Mouse (Mus musculus): ENCODE data around the gene Cpeb2.

Gene Cpeb2

DNA sequence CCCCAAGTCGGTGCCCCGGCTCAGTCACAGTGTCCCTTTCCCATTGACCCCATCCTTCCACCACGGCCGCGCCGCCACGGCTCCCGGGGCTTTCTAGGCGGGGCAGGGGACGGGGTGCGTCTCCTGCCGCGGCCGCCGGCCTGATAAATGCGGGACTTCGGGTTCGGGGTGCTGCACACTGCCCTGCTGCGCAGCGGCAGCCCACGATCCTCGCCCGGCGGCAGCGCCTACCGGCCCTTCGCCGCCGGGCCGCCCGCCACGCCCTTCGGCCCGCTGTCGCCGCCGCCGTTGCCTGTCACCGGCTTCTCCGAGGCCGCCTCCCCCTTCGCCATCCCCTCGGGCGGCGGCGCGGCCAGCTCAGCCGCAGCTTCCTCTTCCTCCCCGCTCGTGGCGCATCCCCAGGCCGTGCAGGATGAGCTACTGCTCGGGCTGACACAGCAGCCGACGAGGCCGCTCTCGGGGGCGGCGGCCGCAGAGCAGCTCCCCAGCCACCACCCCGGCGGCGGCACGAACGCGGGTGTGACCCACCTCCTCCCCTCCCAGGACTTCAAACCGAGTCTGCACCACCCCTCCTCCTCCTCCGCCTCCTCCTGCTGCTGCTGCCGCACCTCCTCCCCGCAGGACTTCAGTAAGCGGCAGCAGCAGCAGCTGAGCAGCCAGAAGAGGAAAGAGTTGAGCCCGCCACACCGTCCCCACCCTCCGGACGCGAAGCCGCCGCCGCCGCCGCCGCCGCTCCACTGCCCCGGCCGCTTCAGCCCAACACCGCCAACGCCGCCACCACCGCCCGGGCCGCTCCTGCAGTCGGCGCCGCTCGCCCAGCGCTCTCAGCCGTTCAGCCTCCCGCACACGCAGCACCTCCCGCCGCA, 579 bp downstream of the Cpeb2 start:
- no peak; the same call in 1 of the 2 replicates for TF ChIP-seq GATA4 (IDR thresholded peaks at IDR 0.05; ENCODE audit: insufficient replicate concordance, low read length)

DNA sequence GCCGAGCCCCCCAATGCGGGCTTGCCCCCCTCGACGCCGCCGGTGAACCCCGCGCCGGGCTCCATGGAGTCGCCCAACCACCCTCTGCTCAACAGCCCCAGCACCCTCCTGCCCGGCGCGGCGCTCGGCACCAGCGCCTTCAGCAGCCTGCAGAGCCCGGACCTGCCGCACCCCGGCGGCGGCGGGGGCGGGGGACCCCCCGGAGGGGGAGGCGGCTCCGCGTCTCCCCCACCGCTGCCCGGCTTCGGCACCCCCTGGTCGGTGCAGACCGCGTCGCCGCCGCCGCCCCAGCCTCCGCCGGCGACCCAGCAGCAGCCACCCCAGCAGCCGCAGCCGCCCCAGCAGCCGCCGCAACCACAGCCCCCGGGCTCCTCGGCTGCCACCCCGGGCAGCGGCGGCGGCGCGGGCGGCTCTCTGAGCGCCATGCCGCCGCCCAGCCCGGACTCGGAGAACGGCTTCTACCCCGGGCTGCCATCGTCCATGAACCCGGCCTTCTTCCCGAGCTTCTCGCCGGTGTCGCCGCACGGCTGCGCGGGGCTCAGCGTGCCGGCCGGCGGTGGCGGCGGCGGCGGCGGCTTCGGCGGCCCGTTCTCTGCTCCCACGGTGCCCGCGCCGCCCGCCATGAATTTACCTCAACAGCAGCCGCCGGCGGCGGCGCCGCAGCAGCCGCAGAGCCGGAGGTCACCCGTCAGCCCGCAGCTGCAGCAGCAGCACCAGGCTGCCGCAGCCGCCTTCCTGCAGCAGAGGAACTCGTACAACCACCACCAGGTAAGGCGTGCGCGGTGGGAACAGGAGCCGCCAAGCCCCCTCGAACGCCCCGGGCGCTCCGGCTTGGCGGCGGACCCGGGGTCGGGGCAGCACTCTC, 1.6 kb downstream of the Cpeb2 start:
- TF ChIP-seq GATA4 (IDR thresholded peaks at IDR 0.05; ENCODE audit: insufficient replicate concordance, low read length) = no peak

DNA sequence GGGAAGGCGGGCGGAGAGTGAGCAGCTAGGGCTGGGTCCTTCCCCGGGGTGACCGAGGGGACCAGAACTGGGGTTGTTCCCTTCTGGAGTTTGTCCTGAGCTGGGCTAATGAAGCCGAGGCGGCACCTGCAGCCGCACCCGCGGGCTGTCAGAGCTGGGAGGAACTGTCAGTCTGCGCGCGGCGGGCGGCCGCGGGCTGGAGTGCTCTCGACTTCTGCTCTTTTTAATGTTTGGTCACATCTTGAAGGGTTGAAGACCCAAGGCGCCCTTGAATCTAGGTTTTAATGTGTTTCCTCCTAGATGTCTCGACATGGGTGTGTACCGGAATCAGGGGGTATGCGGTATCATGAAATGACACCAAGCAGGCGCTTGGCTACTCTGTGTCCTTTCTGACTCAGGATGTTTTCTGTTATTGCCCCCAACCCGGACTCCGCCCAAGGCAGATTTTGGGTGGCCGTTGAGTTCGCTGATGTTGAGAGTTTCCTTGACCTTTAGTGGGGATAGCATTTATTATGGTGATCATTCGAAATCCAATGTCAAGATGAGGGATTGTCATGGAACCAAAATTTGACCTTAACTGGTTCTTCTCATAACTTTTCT, 2.3 kb downstream of the Cpeb2 start:
- no peak for TF ChIP-seq GATA4 (IDR thresholded peaks at IDR 0.05; ENCODE audit: insufficient replicate concordance, low read length)

DNA sequence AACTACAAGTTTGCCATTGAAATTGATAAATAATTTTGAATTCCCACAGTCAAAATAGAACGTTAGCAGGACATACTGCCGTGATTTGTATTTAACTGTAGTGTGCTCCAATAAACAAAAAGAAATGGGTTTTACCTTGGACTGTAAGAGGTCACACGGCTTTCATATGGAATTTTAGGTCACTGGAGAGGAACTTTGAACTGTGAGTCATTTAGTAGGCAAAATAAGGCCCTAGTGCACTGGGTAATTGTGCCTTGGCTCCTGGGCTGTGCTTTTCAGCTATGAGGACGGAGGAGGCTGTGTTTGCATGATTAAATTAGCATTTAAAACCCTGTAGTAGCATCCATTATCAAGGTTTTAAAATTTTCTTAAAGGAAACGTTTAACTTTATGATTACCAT, 3.0 kb downstream of the Cpeb2 start:
- TF ChIP-seq GATA4 (IDR thresholded peaks at IDR 0.05; ENCODE audit: insufficient replicate concordance, low read length) = no peak

DNA sequence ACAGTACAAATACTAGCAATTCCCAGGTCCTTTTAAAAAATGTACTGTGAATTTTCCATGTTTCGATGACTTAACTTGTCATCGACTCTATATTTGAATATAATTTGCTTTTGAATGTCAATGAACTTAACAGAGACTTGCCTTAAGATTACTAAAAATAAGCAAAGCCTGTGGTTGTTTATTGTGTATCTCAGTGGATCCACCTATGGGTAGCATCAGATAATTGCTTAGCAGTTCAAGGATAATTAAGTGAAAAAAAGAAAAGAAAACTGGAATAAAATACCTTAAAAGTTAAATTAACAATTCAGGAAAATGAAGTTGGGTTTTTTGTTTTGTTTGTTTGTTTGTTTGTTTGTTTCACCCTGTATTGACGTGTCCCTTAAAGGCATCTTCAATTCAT, 3.5 kb downstream of the Cpeb2 start:
- no peak for TF ChIP-seq GATA4 (IDR thresholded peaks at IDR 0.05; ENCODE audit: insufficient replicate concordance, low read length)

DNA sequence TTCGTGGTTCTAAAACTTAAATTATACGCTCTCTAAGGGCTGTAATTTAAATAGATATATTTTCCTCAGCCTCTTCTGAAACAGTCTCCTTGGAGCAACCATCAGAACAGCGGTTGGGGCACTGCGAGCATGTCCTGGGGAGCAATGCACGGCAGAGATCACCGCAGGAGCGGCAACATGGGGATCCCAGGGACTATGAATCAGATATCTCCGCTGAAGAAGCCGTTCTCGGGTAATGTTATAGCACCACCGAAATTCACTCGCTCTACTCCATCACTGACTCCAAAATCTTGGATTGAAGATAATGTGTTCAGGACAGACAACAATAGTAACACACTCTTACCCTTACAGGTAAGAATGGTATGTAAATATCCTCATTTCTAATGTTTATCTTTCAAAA, 4.3 kb downstream of the Cpeb2 start:
- TF ChIP-seq GATA4 (IDR thresholded peaks at IDR 0.05; ENCODE audit: insufficient replicate concordance, low read length) = no peak

DNA sequence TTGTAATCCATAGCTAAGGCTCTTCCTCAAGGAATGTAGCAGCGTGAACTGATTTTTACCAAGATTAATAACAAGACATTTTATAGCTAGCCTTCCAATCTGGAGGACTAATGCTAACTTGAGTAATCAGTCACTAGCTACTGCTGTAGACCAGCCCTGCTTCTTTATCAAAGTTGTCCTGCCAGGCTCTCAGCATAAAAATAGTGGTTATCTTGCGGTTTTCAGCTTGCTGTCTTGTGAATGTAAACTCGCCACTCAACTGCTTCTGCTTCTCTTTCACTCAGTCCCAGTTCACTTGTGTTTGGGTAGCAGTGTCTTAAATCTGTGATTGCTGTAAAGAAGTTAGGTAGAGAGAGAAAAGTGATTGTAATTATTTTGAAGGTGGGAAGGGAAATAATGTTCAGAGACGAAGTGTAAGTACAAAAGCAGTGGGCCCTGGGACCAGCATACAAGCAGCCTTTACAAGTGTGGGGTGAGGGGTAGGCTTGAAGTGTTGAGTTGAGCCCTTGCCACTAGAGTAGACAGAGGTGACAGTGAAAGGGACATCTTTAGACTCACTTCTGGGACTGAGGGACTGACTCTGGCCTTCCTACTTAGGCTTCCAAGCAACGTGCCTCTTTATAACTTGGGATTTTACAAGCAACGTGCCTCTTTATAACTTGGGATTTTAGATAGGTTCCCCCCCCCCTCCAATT, 6.3 kb downstream of the Cpeb2 start:
- TF ChIP-seq GATA4 (IDR thresholded peaks at IDR 0.05; ENCODE audit: insufficient replicate concordance, low read length) = no peak

DNA sequence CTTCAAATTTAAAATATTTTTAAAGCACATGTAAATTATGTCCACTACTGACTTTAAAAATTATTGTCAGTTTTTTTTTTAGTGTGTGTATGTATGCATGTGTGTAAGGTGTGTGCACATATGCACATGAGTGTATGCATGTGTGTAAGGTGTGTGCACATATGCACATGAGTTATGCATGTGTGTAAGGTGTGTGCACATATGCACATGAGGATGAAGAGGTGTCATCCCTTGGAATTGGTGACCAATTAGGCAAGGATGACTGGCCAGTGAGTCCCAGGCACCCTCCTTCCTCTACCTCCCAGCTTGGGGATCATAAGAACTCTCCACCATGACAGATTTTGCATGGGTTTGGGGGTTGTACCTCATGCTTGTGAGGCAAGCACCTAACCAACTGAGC, 7.8 kb downstream of the Cpeb2 start:
- no peak for TF ChIP-seq GATA4 (IDR thresholded peaks at IDR 0.05; ENCODE audit: insufficient replicate concordance, low read length)

DNA sequence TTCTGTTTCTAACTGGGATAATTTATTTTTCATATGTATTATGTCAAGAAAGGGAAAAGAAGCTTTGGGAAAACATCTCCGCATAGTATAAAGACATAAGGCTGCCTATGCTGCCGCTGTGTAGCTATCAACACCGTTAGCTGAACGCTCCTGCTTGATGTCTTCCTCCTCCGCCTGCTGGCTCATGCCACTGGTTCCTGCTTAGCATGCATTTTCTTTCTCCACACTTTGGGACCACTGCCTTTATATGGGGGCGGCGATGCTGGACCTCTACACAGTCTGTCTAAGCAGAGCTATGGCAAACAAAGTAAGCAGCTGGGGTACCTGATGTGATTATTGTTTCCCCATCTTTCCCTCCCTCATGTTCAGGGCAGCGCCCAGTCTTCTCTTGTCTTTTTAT, 13.3 kb downstream of the Cpeb2 start:
- TF ChIP-seq GATA4 (IDR thresholded peaks at IDR 0.05; ENCODE audit: insufficient replicate concordance, low read length) = no peak

DNA sequence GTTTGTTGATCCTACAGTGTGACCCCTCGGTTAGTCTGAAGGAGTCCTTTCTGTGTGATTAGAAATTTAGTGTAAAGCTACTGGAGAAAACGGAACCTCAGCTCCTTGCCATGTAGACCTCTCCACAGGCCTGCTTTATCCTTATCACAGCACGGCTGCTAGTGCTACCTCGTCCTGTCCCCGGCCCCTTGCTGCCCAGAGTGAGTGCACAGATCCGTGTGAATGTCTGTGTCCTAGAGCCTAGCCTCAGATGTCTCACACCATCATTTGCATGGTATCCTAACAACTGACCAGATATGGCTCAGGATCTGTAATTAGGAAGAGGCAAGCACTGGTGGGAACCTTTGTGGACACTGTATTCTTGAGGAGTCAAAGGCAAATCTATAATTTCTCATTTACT, 14.0 kb downstream of the Cpeb2 start:
- TF ChIP-seq GATA4 (IDR thresholded peaks at IDR 0.05; ENCODE audit: insufficient replicate concordance, low read length) = no peak

DNA sequence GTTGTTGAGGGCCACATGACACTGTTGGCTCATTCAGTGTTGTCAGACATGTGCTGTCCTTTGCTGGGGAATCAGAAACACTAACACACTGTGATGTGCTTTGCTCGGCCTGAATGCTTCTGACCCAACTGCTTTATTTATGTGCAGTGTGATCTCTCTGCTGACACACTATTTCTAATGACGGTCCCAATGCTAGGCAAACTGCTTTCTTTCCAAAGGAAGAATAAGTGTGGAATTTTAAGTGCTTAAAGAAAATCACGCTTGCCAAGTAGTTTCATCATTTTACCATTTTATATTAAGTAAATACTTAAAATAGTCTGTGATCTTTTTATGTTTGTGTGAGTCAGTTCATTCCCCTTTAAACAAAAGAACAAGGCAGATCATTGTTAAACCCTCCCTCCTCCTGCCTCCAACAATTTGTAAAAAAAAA, 15.0 kb downstream of the Cpeb2 start:
- TF ChIP-seq GATA4 (IDR thresholded peaks at IDR 0.05; ENCODE audit: insufficient replicate concordance, low read length) = no peak

DNA sequence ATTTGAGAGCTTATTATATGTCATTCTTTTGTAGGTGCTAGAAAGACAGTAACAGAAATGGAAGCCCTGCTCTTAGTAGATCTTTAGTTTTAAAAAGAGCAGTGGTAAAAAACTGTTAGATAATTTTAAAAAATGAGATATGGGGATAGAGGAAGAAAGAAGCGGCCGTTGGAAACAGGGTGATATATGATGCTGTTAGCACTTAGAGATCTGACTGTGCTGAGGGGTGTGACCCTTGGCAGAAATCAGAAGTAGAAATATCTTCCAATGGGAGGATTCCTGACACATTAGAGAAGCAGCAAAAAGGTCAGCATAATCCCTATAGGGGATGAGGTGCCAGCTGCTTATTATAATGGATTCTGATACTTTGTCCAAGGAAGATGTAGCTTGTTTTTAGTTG, 24.5 kb downstream of the Cpeb2 start:
- TF ChIP-seq GATA4 (IDR thresholded peaks at IDR 0.05; ENCODE audit: insufficient replicate concordance, low read length) = no peak

DNA sequence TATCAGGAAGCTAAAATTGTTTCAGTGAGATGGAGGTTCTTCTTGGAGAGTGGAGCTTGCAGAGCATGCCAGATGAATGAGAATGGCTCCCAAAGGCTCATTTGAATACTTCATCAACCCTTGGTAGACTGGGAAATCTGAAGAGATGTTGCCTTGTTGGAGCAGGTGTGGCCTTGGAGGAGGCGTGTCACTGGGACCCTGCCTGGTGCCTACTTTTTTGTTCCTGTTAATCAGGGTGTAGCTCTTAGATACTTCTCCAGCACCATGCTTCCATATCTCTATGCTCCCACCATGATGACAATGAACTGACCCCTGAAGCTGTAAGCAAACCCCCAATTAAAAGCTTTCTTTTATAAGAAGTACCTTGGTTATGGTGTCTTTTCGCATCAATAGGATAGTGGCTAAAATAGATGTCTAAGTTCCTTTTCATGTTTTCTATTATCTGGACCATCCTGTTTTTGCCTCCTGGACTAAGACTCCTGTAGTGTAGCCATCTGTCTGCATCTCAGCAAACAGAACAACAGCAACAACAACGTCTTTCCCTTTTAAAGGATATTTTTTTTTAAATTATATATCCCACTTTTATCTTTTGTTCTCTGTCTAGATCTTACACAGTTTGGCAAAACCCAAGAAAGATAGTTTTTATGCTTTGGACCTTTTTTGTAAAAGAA, 25.6 kb downstream of the Cpeb2 start:
- no peak for TF ChIP-seq GATA4 (IDR thresholded peaks at IDR 0.05; ENCODE audit: insufficient replicate concordance, low read length)

DNA sequence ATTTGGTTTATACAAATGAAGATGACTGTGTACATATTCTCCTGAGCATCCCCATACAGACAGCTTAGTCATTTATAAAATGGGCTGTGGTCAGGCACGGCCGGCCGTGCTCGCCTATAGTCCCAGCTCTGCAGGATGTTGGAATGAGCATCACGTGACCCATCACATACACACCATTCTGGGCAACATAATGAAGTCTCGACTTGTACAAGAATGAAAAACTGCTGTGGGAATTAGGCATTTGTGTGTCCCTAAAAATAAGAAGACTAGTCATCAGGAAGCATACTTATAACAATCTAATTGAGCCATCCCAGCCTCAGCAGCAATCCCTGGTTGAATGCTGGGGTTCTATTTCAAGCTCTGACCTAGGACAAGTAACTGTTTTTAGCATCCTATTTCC, 28.8 kb downstream of the Cpeb2 start:
- no peak for TF ChIP-seq GATA4 (IDR thresholded peaks at IDR 0.05; ENCODE audit: insufficient replicate concordance, low read length)

DNA sequence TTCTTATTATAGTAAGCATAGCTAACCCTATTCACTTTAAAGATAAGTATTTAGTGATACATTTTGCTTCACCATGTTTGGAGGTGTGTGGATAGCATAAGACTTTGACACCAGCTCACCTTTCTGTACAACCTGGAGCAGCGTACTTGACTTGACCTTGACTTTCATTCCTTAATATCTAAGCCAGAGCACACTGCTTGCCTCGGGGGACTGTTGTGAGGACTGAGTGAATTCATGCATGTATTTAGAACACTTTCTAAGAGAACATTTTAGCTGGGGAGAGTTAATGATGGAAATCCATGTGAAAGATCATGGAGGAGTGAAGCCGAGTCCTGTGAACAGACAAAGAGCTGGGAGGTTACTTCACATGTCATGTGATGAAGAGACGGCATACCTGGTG, 31.0 kb downstream of the Cpeb2 start:
- TF ChIP-seq GATA4 (IDR thresholded peaks at IDR 0.05; ENCODE audit: insufficient replicate concordance, low read length) = no peak
